Mouse (Mus musculus) limb, embryonic 11.5 days (tissue): ENCODE measurements around the gene St8sia1. TPM values are rescaled to one million over a fixed set of nuclear protein-coding genes. Genes with fewer than 3 reads are reported as not detected.

Experiments
- ATAC-seq: fragments of 200-750 bp; cut with Nextera tagmentation; 2 replicates; pipeline ENCODE4 v1.8.0; 2017; ENCODE audit warnings: low read depth; ENCODE audit not compliant: insufficient number of reproducible peaks, low FRiP score, low TSS enrichment
- DNase-seq: peaks from one replicate; pipeline ENCODE4 v3.0.0-alpha.2; 2015; ENCODE audit warnings: low spot score
- H3K27ac ChIP-seq: fragments of 300-500 bp; sonication (generic); replicated peaks from 2 replicates; pipeline ENCODE4 v1.5.1; 2014; ENCODE audit warnings: low read depth, mild to moderate bottlenecking, low read length
- H3K27me3 ChIP-seq: fragments of 300-500 bp; sonication (generic); 2 replicates; pipeline ENCODE4 v1.6.1; 2014; ENCODE audit warnings: mild to moderate bottlenecking, low read length, mixed read lengths; ENCODE audit not compliant: control insufficient read depth, insufficient read depth
- H3K36me3 ChIP-seq: fragments of 300-500 bp; sonication (generic); 2 replicates; pipeline ENCODE4 v1.6.1; 2014; ENCODE audit warnings: mild to moderate bottlenecking, low read length, moderate library complexity, mixed read lengths; ENCODE audit not compliant: control insufficient read depth, insufficient read depth
- H3K4me1 ChIP-seq: fragments of 300-500 bp; sonication (generic); 2 replicates; pipeline ENCODE4 v1.6.1; 2014; ENCODE audit warnings: low read length, mixed read lengths; ENCODE audit not compliant: control insufficient read depth, insufficient read depth
- H3K4me2 ChIP-seq: fragments of 300-500 bp; sonication (generic); 2 replicates; pipeline ENCODE4 v1.6.1; 2014; ENCODE audit warnings: low read depth, mild to moderate bottlenecking, moderate library complexity; ENCODE audit not compliant: severe bottlenecking
- H3K4me3 ChIP-seq: fragments of 300-500 bp; sonication (generic); 2 replicates; pipeline ENCODE4 v1.5.1; 2014; ENCODE audit warnings: low read depth, low read length
- H3K9ac ChIP-seq: fragments of 300-500 bp; sonication (generic); 2 replicates; pipeline ENCODE4 v1.6.1; 2014; ENCODE audit warnings: mild to moderate bottlenecking, low read length
- H3K9me3 ChIP-seq: fragments of 300-500 bp; sonication (generic); 2 replicates; pipeline ENCODE4 v1.6.1; 2016; ENCODE audit warnings: low read length; ENCODE audit not compliant: control insufficient read depth
- WGBS: fragments of 180-500 bp; shearing (Covaris S2); extraction: QIAGEN DNeasy Blood & Tissue Kit; methylation state at CpG from one replicate; pipeline ENCODE4 v1.1.7; 2014; 5-methylcytosine and 5-hydroxymethylcytosine counted together
- polyA plus RNA-seq: library from polyadenylated mRNA; unstranded; fragments of >200 nt; fragmentation: Nextera tagmentation; extraction: Ambion mirVana; gene quantifications from 2 replicates; pipeline ENCODE4 v1.2.1, GENCODE M21; 2014

The St8sia1 gene
- polyA plus RNA-seq, 1 experiment from 2014 or later: 0.67 TPM

GRCm38 (mm10) chr6:142814011-142814410 lies 150.2 kb downstream of the St8sia1 start:
- H3K4me1 ChIP-seq: no peaks in the 10 kb centered on the region
- no peaks in the 10 kb centered on the region for H3K36me3 ChIP-seq
- no peaks in the 10 kb centered on the region for H3K27me3 ChIP-seq
- no peak overlapping the region for H3K27ac ChIP-seq
- DNase-seq (no peak), ATAC-seq (no peak)
- peak overlapping the region; percentile 12; the same call in 1 of the 2 replicates for H3K9ac ChIP-seq
- H3K9me3 ChIP-seq: no peaks in the 10 kb centered on the region
- WGBS: 66% methylated on average over 10 of the region's 10 CpGs
- H3K4me2 ChIP-seq: no peak overlapping the region
- no peak overlapping the region for H3K4me3 ChIP-seq

DNA sequence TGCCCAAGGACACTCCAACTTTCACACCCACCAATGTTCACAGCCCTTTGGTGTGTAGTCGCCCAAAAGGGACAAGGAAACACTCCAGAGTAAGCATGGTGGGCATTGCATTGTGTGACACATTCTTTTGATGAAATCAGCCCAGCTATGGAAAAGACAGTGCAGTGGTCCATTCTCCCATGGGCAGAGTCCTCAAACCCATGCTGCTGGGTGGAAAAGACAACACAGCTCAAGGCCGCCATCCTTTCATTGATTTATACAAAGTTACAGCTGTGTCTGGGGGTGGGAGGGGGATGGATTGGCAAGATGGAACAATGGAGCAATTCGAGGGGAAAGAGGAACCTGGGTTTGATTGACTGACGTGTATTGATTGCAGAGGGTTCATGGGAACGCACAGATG lies 151.3 kb downstream of the St8sia1 start:
- Histone ChIP-seq H3K4me3 (no peak overlapping the region), H3K4me2 (no peak overlapping the region), H3K27me3 (no peaks in the 10 kb centered on the region), H3K9ac (no peak overlapping the region), H3K4me1 (no peaks in the 10 kb centered on the region), H3K27ac (no peak overlapping the region), H3K36me3 (no peaks in the 10 kb centered on the region), H3K9me3 (no peaks in the 10 kb centered on the region)
- ATAC-seq (no peak), DNase-seq (no peak)
- 84% methylated on average over 5 of the region's 5 CpGs for WGBS

GRCm38 (mm10) chr6:142810239-142810638 lies 154.0 kb downstream of the St8sia1 start:
- 65% methylated on average over 6 of the region's 6 CpGs for WGBS
- Histone ChIP-seq H3K27ac (no peak overlapping the region), H3K9ac (no peak overlapping the region), H3K9me3 (no peaks in the 10 kb centered on the region), H3K4me3 (no peak overlapping the region), H3K36me3 (no peaks in the 10 kb centered on the region), H3K27me3 (no peaks in the 10 kb centered on the region), H3K4me2 (no peak overlapping the region), H3K4me1 (no peaks in the 10 kb centered on the region)
- ATAC-seq: no peak
- no peak for DNase-seq

GRCm38 (mm10) chr6:142809373-142810098 lies 154.7 kb downstream of the St8sia1 start:
- 37% methylated on average over 6 of the region's 6 CpGs for WGBS
- DNase-seq: no peak
- Histone ChIP-seq H3K4me1 (no peaks in the 10 kb centered on the region), H3K27me3 (no peaks in the 10 kb centered on the region), H3K4me2 (no peak overlapping the region), H3K9ac (no peak overlapping the region), H3K36me3 (no peaks in the 10 kb centered on the region), H3K9me3 (no peaks in the 10 kb centered on the region), H3K27ac (no peak overlapping the region), H3K4me3 (no peak overlapping the region)
- ATAC-seq: no peak

- no peak overlapping the region for H3K4me3 ChIP-seq
- ATAC-seq (no peak), DNase-seq (no peak)
- H3K36me3 ChIP-seq: no peaks in the 10 kb centered on the region
- H3K4me2 ChIP-seq: no peak overlapping the region
- 75% methylated on average over 4 of the region's 4 CpGs for WGBS
- H3K27ac ChIP-seq: no peak overlapping the region
- H3K9ac ChIP-seq: no peak overlapping the region
- H3K4me1 ChIP-seq: no peaks in the 10 kb centered on the region
- no peaks in the 10 kb centered on the region for H3K27me3 ChIP-seq
- H3K9me3 ChIP-seq: no peaks in the 10 kb centered on the region
Measured at GRCm38 (mm10) chr6:142806326-142806725, 157.9 kb downstream of the St8sia1 start.

DNA sequence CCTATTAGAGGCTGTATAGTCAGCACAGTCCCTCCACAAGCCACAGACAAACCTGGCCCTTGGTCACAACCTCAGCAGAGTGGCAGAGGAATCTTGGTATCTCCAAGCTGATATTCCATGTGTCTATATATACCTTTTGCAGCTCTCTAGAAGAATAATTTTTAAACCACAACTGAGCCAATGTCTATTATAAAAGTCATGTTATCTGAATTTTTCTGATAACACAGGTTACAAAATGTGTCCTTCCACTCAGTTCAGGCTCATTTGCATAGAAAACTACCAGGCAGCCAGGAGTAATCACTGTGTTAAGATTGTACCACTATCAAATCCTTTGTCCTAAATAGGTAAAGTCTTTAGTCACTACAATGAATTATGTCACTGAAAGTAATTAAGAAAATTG lies 159.8 kb downstream of the St8sia1 start, which contains the start of gene Sult6b2:
TSS of gene Sult6b2 (minus strand) at position 101 of the 400 bp plus-strand sequence.
- no peak within 1 kb of the TSS for H3K9ac ChIP-seq
- H3K4me3 ChIP-seq: no peak within 1 kb of the TSS
- H3K27ac ChIP-seq: no peak within 1 kb of the TSS
- no peaks in the 10 kb centered on the region for H3K27me3 ChIP-seq
- no peaks in the 10 kb centered on the region for H3K4me1 ChIP-seq
- ATAC-seq (no peak), DNase-seq (no peak)
- no peaks in the 10 kb centered on the region for H3K9me3 ChIP-seq
- no peak within 1 kb of the TSS for H3K4me2 ChIP-seq
- no peaks in the 10 kb centered on the region for H3K36me3 ChIP-seq

GRCm38 (mm10) chr6:142802617-142803525 lies 161.4 kb downstream of the St8sia1 start:
- H3K4me2 ChIP-seq: no peak overlapping the region
- no peaks in the 10 kb centered on the region for H3K27me3 ChIP-seq
- H3K36me3 ChIP-seq: no peaks in the 10 kb centered on the region
- H3K9ac ChIP-seq: no peak overlapping the region
- no peaks in the 10 kb centered on the region for H3K4me1 ChIP-seq
- H3K4me3 ChIP-seq: no peak overlapping the region
- H3K27ac ChIP-seq: no peak overlapping the region
- H3K9me3 ChIP-seq: no peaks in the 10 kb centered on the region
- ATAC-seq: no peak; the same call in 1 of the 2 replicates
- 60% methylated on average over 11 of the region's 11 CpGs for WGBS
- DNase-seq: no peak

- Histone ChIP-seq H3K4me1 (no peaks in the 10 kb centered on the region), H3K9ac (no peak overlapping the region), H3K27me3 (no peaks in the 10 kb centered on the region), H3K4me3 (no peak overlapping the region), H3K4me2 (no peak overlapping the region), H3K9me3 (no peaks in the 10 kb centered on the region), H3K36me3 (no peaks in the 10 kb centered on the region), H3K27ac (no peak overlapping the region)
- 84% methylated on average over 5 of the region's 5 CpGs for WGBS
- ATAC-seq: no peak
- DNase-seq: no peak
Measured at GRCm38 (mm10) chr6:142801687-142802086, 162.6 kb downstream of the St8sia1 start.
